Mouse (Mus musculus) urinary bladder, postnatal 4 days (tissue): ENCODE measurements around the gene Rslcan18.
"Not testable (repeated sequence)": the region's sequence is repeated elsewhere in the genome, so short reads cannot be mapped to it uniquely, and the experiment has no call there.

ENCODE experiments used
- DNase-seq, 2 experiments: peaks; one replicate each; pipeline ENCODE4 v3.0.0; 2021 to 2022; ENCODE audit warnings: low spot score in 2 of 2

Rslcan18 gene

GRCm38 (mm10) chr13:67116163-67116562 is at the start of gene Rslcan18:
Gene Rslcan18, minus strand, starts transcription at chr13:67116263.
- DNase-seq = not testable (repeated sequence)

- peak; percentile 65 to 69 for DNase-seq
Measured at GRCm38 (mm10) chr13:67128038-67128721, 12.1 kb upstream of the Rslcan18 start.

- DNase-seq = not testable (repeated sequence)
Measured at GRCm38 (mm10) chr13:67127507-67127906, 11.4 kb upstream of the Rslcan18 start.

GRCm38 (mm10) chr13:67124460-67124859 is 8.4 kb upstream of the Rslcan18 start:
- no peak for DNase-seq

- not testable (repeated sequence) for DNase-seq
Measured at GRCm38 (mm10) chr13:67121360-67121759, 5.3 kb upstream of the Rslcan18 start, which contains the start of gene Zfp759. Gene Zfp759, plus strand, starts transcription at chr13:67121660.

- no peak for DNase-seq
Measured at GRCm38 (mm10) chr13:67113287-67113686, 2.8 kb downstream of the Rslcan18 start.

GRCm38 (mm10) chr13:67112096-67112495 is 4.0 kb downstream of the Rslcan18 start:
- no peak for DNase-seq

GRCm38 (mm10) chr13:67108821-67109206 is 7.2 kb downstream of the Rslcan18 start:
- DNase-seq = no peak

GRCm38 (mm10) chr13:67108194-67108820 is 7.8 kb downstream of the Rslcan18 start, which contains the start of gene Gm28557:
Gene Gm28557, minus strand, starts transcription at chr13:67108604.
- DNase-seq = peak; percentile 78 to 86

GRCm38 (mm10) chr13:67107681-67108080 is 8.4 kb downstream of the Rslcan18 start:
- DNase-seq = no peak

- DNase-seq = no peak
Measured at GRCm38 (mm10) chr13:67097876-67098275, 18.2 kb downstream of the Rslcan18 start, which contains the start of gene Zfp708. Gene Zfp708, minus strand, starts transcription at chr13:67097976.

GRCm38 (mm10) chr13:67090154-67090553 is 25.9 kb downstream of the Rslcan18 start:
- DNase-seq = no peak

GRCm38 (mm10) chr13:67081946-67082345 is 34.1 kb downstream of the Rslcan18 start:
- no peak for DNase-seq

GRCm38 (mm10) chr13:67081142-67081713 is 34.8 kb downstream of the Rslcan18 start:
- peak; percentile 64 to 66 for DNase-seq

GRCm38 (mm10) chr13:67077244-67077643 is 38.8 kb downstream of the Rslcan18 start:
- no peak for DNase-seq

- DNase-seq = no peak
Measured at GRCm38 (mm10) chr13:67072786-67073185, 43.3 kb downstream of the Rslcan18 start.

- no peak for DNase-seq
Measured at GRCm38 (mm10) chr13:67065386-67065785, 50.7 kb downstream of the Rslcan18 start.

GRCm38 (mm10) chr13:67062427-67062826 is 53.6 kb downstream of the Rslcan18 start:
- DNase-seq = no peak

GRCm38 (mm10) chr13:67060786-67061358 is 55.2 kb downstream of the Rslcan18 start, which contains the start of gene Zfp712:
Gene Zfp712, minus strand, starts transcription at chr13:67061170.
- peak; percentile 80 to 85 for DNase-seq

- DNase-seq = no peak
Measured at GRCm38 (mm10) chr13:67060161-67060785, 55.8 kb downstream of the Rslcan18 start.
